Mouse (Mus musculus): ENCODE data around the gene Dync1i2. TPM values are rescaled to one million over a fixed set of nuclear protein-coding genes. Genes with fewer than 3 reads are reported as not detected.

The Dync1i2 gene
- polyA plus RNA-seq, 1 experiment from 2014 or later = 73.4 TPM

DNA sequence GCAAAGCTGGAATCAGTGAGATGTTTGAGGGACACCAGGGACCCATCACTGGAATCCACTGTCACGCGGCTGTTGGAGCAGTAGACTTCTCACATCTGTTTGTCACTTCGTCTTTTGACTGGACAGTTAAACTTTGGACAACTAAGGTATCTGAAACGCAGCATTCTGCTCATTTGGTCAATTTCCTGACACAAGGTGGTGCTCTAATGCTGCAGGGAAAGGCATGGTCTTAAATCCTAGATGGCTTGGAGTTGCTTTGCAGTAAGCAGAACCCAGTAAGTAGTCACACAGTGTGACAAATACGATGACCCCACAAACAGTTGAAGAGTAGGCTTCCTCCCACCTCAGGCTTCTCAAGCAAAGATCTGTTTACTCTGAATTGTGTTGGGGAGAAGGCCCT lies 39.3 kb downstream of the Dync1i2 start:
- Histone ChIP-seq H3K4me3 (ENCODE audit: control insufficient read depth in 1 of 2, insufficient read depth in 1 of 2, low read depth in 1 of 2, low read length in 2 of 2) (no peak overlapping the region), H3K9ac (ENCODE audit: low read length) (no peak overlapping the region), H3K4me2 (ENCODE audit: low read length) (no peak overlapping the region), H3K27me3 (ENCODE audit: control insufficient read depth, insufficient read depth, low read length) (no peaks in the 10 kb centered on the region), H3K4me1 (ENCODE audit: control insufficient read depth in 2 of 2, insufficient read depth in 2 of 2, low read length in 2 of 2) (no peaks in the 10 kb centered on the region), H3K27ac (replicated peaks in 1 of 2; ENCODE audit: control insufficient read depth in 1 of 2, insufficient read depth in 1 of 2, low read depth in 2 of 2, low read length in 2 of 2) (no peak overlapping the region), H3K36me3 (ENCODE audit: control insufficient read depth, insufficient read depth, low read length) (peaks cover 82% of the 10 kb centered on the region), H3K9me3 (ENCODE audit: control insufficient read depth, low read length) (no peaks in the 10 kb centered on the region)
- no peak for ATAC-seq (ENCODE audit: insufficient number of reproducible peaks, insufficient read depth, low FRiP score, low read depth)
- 83% methylated on average over 5 of the region's 5 CpGs for WGBS

DNA sequence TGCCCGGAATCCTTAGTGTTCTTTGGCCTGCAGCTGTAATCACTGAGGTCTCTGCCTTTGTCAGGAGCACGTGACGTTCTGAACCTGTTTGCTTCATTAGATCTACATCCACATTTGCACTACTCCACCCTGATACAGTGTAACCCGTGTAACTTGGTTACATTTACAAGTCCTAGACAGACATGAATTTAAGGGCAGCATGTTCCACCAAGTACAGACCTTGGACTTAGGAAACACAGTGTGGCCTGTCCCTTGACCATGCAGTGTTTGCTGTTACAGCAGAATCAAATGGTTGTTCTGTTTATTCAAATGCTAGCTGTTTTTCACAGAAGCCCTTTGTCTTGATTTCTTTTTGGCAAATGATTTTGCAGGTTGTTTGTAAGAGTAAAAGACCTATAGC lies 43.3 kb downstream of the Dync1i2 start:
- no peak for ATAC-seq (ENCODE audit: insufficient number of reproducible peaks, insufficient read depth, low FRiP score, low read depth)
- H3K36me3 ChIP-seq (ENCODE audit: control insufficient read depth, insufficient read depth, low read length) = peaks cover 92% of the 10 kb centered on the region

DNA sequence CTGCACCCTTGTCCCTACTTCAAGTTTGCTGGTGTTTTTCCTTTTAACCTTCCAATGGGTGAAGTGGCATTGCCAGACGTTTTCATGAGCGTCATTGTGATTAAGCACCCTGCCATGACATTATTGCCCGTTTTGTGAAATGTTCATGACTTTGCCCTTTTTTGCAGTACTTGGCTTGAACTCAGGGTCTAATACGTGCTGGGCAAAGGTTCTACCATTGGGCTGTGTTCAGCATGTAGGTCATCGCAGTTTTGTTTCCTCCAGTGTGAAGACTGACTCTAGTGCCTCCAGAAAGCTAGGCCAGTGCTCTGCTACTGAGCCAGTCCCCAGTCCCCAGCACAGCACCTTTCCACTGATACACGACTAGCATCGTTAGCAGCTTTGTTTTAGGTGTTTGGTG lies 45.1 kb downstream of the Dync1i2 start:
- H3K9ac ChIP-seq (ENCODE audit: low read length) = no peak overlapping the region
- WGBS = 92% methylated on average over 7 of the region's 7 CpGs
- no peak overlapping the region for H3K4me3 ChIP-seq (ENCODE audit: control insufficient read depth in 1 of 2, insufficient read depth in 1 of 2, low read depth in 1 of 2, low read length in 2 of 2)
- no peaks in the 10 kb centered on the region for H3K27me3 ChIP-seq (ENCODE audit: control insufficient read depth, insufficient read depth, low read length)
- H3K36me3 ChIP-seq (ENCODE audit: control insufficient read depth, insufficient read depth, low read length) = peaks cover 90% of the 10 kb centered on the region
- no peak for ATAC-seq (ENCODE audit: insufficient number of reproducible peaks, insufficient read depth, low FRiP score, low read depth)
- no peak overlapping the region for H3K4me2 ChIP-seq (ENCODE audit: low read length)
- no peaks in the 10 kb centered on the region for H3K9me3 ChIP-seq (ENCODE audit: control insufficient read depth, low read length)
- H3K4me1 ChIP-seq (ENCODE audit: control insufficient read depth in 2 of 2, insufficient read depth in 2 of 2, low read length in 2 of 2) = no peaks in the 10 kb centered on the region
- no peak overlapping the region for H3K27ac ChIP-seq (replicated peaks in 1 of 2; ENCODE audit: control insufficient read depth in 1 of 2, insufficient read depth in 1 of 2, low read depth in 2 of 2, low read length in 2 of 2)

More for the DNA sequence above, 43.3 kb downstream of the Dync1i2 start:
- Histone ChIP-seq H3K4me1 (ENCODE audit: control insufficient read depth in 2 of 2, insufficient read depth in 2 of 2, low read length in 2 of 2) (no peaks in the 10 kb centered on the region), H3K4me2 (ENCODE audit: low read length) (no peak overlapping the region), H3K9ac (ENCODE audit: low read length) (no peak overlapping the region), H3K27me3 (ENCODE audit: control insufficient read depth, insufficient read depth, low read length) (no peaks in the 10 kb centered on the region), H3K9me3 (ENCODE audit: control insufficient read depth, low read length) (no peaks in the 10 kb centered on the region), H3K27ac (replicated peaks in 1 of 2; ENCODE audit: control insufficient read depth in 1 of 2, insufficient read depth in 1 of 2, low read depth in 2 of 2, low read length in 2 of 2) (no peak overlapping the region), H3K4me3 (ENCODE audit: control insufficient read depth in 1 of 2, insufficient read depth in 1 of 2, low read depth in 1 of 2, low read length in 2 of 2) (no peak overlapping the region)
- 56% methylated on average over 4 of the region's 4 CpGs for WGBS

DNA sequence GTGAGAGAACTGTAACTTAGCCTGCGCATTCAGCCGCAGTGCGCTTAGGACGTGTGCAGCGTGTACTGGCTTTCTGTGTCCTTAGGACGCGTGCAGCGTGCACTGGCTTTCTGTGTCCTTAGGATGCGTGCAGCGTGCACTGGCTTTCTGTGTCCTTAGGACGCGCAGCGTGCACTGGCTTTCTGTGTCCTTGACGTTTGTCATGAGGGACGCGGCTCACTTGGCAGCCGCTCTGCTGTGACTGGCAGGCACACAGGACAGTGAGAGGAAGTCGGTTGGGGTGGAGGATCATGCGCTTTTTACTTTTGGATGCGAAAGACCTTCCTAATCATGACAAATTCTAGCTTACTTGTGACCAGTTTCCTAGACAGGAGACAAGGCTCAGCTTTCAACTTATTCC lies 53.1 kb downstream of the Dync1i2 start:
- no peak for ATAC-seq (ENCODE audit: insufficient number of reproducible peaks, insufficient read depth, low FRiP score, low read depth)
- H3K27ac ChIP-seq (replicated peaks in 1 of 2; ENCODE audit: control insufficient read depth in 1 of 2, insufficient read depth in 1 of 2, low read depth in 2 of 2, low read length in 2 of 2) = no peak overlapping the region
- H3K4me1 ChIP-seq (ENCODE audit: control insufficient read depth in 2 of 2, insufficient read depth in 2 of 2, low read length in 2 of 2) = no peaks in the 10 kb centered on the region
- peaks cover 85% of the 10 kb centered on the region for H3K36me3 ChIP-seq (ENCODE audit: control insufficient read depth, insufficient read depth, low read length)
- WGBS = 86% methylated on average over 20 of the region's 20 CpGs
- H3K4me3 ChIP-seq (ENCODE audit: control insufficient read depth in 1 of 2, insufficient read depth in 1 of 2, low read depth in 1 of 2, low read length in 2 of 2) = no peak overlapping the region
- H3K4me2 ChIP-seq (ENCODE audit: low read length) = no peak overlapping the region
- H3K9me3 ChIP-seq (ENCODE audit: control insufficient read depth, low read length) = no peaks in the 10 kb centered on the region
- no peaks in the 10 kb centered on the region for H3K27me3 ChIP-seq (ENCODE audit: control insufficient read depth, insufficient read depth, low read length)
- no peak overlapping the region for H3K9ac ChIP-seq (ENCODE audit: low read length)

DNA sequence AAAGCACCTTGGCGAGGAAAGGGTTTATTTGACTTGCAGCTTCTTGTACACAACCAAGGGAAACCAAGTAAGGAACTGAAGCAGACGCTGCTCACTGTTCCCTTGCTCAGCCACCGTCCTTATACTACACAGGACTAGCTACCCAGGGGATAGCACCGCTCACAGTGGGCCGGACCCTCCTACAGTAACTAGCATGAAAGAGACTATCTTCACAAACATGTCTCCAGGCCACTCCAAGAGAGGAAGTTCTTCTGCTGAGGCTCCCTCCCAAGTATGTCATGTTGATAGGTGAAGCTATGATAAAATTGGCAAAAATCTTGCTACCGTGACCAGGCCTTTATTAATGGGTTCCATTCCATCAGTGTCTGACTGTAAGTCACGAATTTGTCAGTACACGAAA lies 57.2 kb downstream of the Dync1i2 start:
- 92% methylated on average over 8 of the region's 8 CpGs for WGBS
- H3K36me3 ChIP-seq (ENCODE audit: control insufficient read depth, insufficient read depth, low read length) = peaks cover 53% of the 10 kb centered on the region
- H3K27ac ChIP-seq (replicated peaks in 1 of 2; ENCODE audit: control insufficient read depth in 1 of 2, insufficient read depth in 1 of 2, low read depth in 2 of 2, low read length in 2 of 2) = no peak overlapping the region
- no peak for ATAC-seq (ENCODE audit: insufficient number of reproducible peaks, insufficient read depth, low FRiP score, low read depth)
- H3K4me1 ChIP-seq (ENCODE audit: control insufficient read depth in 2 of 2, insufficient read depth in 2 of 2, low read length in 2 of 2) = no peaks in the 10 kb centered on the region
- H3K4me2 ChIP-seq (ENCODE audit: low read length) = no peak overlapping the region
- H3K9me3 ChIP-seq (ENCODE audit: control insufficient read depth, low read length) = no peaks in the 10 kb centered on the region
- H3K9ac ChIP-seq (ENCODE audit: low read length) = no peak overlapping the region
- no peak overlapping the region for H3K4me3 ChIP-seq (ENCODE audit: control insufficient read depth in 1 of 2, insufficient read depth in 1 of 2, low read depth in 1 of 2, low read length in 2 of 2)
- H3K27me3 ChIP-seq (ENCODE audit: control insufficient read depth, insufficient read depth, low read length) = no peaks in the 10 kb centered on the region

DNA sequence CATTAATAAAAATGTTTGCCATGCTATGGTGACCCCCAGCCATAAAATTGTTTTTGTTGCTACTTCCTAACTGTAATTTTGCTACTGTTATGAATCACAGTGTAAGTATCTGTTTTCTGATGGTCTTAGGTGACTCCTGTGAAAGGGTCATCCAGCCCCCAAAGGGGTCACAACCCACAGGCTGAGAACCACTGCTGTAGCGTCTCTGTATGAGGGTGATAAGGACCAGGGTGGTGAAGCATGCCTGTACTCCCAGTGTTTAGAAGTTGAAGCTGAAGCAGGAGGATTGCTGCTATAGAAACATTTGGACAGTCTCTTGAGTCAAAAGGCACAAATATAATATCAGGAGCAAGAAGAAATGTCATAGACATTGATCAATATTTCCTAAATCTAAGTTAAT lies 57.8 kb downstream of the Dync1i2 start:
- Histone ChIP-seq H3K4me2 (ENCODE audit: low read length) (no peak overlapping the region), H3K27ac (replicated peaks in 1 of 2; ENCODE audit: control insufficient read depth in 1 of 2, insufficient read depth in 1 of 2, low read depth in 2 of 2, low read length in 2 of 2) (no peak overlapping the region), H3K4me3 (ENCODE audit: control insufficient read depth in 1 of 2, insufficient read depth in 1 of 2, low read depth in 1 of 2, low read length in 2 of 2) (no peak overlapping the region), H3K4me1 (ENCODE audit: control insufficient read depth in 2 of 2, insufficient read depth in 2 of 2, low read length in 2 of 2) (no peaks in the 10 kb centered on the region), H3K9ac (ENCODE audit: low read length) (no peak overlapping the region), H3K36me3 (ENCODE audit: control insufficient read depth, insufficient read depth, low read length) (peaks cover 50% of the 10 kb centered on the region), H3K9me3 (ENCODE audit: control insufficient read depth, low read length) (no peaks in the 10 kb centered on the region), H3K27me3 (ENCODE audit: control insufficient read depth, insufficient read depth, low read length) (no peaks in the 10 kb centered on the region)
- ATAC-seq (ENCODE audit: insufficient number of reproducible peaks, insufficient read depth, low FRiP score, low read depth) = no peak
- 18% methylated on average over 1 of the region's 1 CpGs for WGBS

DNA sequence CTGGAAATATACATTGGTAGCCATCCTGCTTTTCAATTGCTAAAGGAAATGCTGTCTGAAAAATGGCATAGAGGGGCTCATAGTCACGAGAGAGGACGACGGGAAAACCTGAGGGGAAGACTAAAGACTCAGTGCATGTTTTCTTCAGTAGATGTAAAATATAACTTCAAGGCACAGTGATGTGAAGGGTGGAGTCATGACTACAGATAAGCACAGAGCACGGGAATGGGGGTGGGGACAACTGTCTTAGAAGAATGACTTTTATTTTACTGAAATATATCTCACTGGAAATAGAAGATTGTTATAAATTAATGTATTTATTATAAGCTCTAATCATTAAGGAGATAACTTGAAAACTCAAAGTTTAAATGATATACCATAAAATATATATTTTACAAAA lies 58.6 kb downstream of the Dync1i2 start:
- H3K36me3 ChIP-seq (ENCODE audit: control insufficient read depth, insufficient read depth, low read length) = peaks cover 51% of the 10 kb centered on the region
- H3K9me3 ChIP-seq (ENCODE audit: control insufficient read depth, low read length) = no peaks in the 10 kb centered on the region
- ATAC-seq (ENCODE audit: insufficient number of reproducible peaks, insufficient read depth, low FRiP score, low read depth) = no peak
- H3K4me1 ChIP-seq (ENCODE audit: control insufficient read depth in 2 of 2, insufficient read depth in 2 of 2, low read length in 2 of 2) = no peaks in the 10 kb centered on the region
- H3K27ac ChIP-seq (replicated peaks in 1 of 2; ENCODE audit: control insufficient read depth in 1 of 2, insufficient read depth in 1 of 2, low read depth in 2 of 2, low read length in 2 of 2) = no peak overlapping the region
- no peak overlapping the region for H3K4me2 ChIP-seq (ENCODE audit: low read length)
- H3K4me3 ChIP-seq (ENCODE audit: control insufficient read depth in 1 of 2, insufficient read depth in 1 of 2, low read depth in 1 of 2, low read length in 2 of 2) = no peak overlapping the region
- WGBS = 65% methylated on average over 4 of the region's 4 CpGs
- H3K27me3 ChIP-seq (ENCODE audit: control insufficient read depth, insufficient read depth, low read length) = no peaks in the 10 kb centered on the region
- no peak overlapping the region for H3K9ac ChIP-seq (ENCODE audit: low read length)

DNA sequence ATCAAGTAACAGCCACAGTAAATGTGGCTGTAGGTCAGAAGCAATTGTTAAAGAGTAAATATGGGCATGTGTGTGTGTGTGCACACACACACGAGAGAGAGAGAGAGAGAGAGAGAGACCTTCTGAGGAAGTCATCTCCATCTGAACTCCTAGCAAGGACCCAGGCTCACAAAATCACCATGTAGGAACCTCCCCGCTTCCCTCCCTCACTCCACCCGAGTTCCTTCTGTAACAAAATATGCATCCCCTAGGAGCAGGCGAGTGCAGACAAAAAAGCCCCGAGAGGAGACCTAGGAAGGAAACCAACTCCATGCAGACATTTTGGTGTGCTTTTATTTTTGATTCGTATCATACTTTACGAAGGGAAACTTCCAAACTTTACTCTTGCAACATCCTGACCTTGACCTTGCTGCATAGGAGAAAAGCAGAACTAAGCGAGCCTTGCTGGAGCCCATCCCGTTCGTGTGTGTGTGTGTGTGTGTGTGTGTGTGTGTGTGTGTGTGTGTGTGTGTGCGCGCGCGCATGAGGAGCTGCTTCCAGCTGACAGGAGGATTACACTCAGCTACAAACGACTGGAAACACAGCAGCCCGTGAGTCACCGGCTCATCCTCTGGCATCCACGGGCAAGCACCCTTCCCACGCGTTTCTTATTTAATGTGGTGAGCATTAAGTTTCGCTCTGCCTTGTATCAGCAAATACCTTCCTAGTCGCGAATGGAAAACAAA lies 62.6 kb downstream of the Dync1i2 start:
- peaks cover 60% of the 10 kb centered on the region for H3K36me3 ChIP-seq (ENCODE audit: control insufficient read depth, insufficient read depth, low read length)
- no peak overlapping the region; a peak in 1 of 4 replicates for H3K4me3 ChIP-seq (ENCODE audit: control insufficient read depth in 1 of 2, insufficient read depth in 1 of 2, low read depth in 1 of 2, low read length in 2 of 2)
- no peak overlapping the region for H3K9ac ChIP-seq (ENCODE audit: low read length)
- 67% methylated on average over 23 of the region's 23 CpGs for WGBS
- H3K27me3 ChIP-seq (ENCODE audit: control insufficient read depth, insufficient read depth, low read length) = no peaks in the 10 kb centered on the region
- H3K4me1 ChIP-seq (ENCODE audit: control insufficient read depth in 2 of 2, insufficient read depth in 2 of 2, low read length in 2 of 2) = no peaks in the 10 kb centered on the region
- H3K9me3 ChIP-seq (ENCODE audit: control insufficient read depth, low read length) = no peaks in the 10 kb centered on the region
- no peak overlapping the region for H3K4me2 ChIP-seq (ENCODE audit: low read length)
- H3K27ac ChIP-seq (replicated peaks in 1 of 2; ENCODE audit: control insufficient read depth in 1 of 2, insufficient read depth in 1 of 2, low read depth in 2 of 2, low read length in 2 of 2) = peak overlapping the region in 1 of 2 experiments; percentile 45; a peak in 1 of 4 replicates
- ATAC-seq (ENCODE audit: insufficient number of reproducible peaks, insufficient read depth, low FRiP score, low read depth) = no peak
